Mouse (Mus musculus) telencephalon, adult 2 months (tissue): Measurements from ENCODE around the gene Tent4b.
"Not testable (repeated sequence)": the region's sequence is repeated elsewhere in the genome, so short reads cannot be mapped to it uniquely, and the experiment has no call there.

Experiments
- DNase-seq: peaks from one replicate; pipeline ENCODE4 v3.0.0-alpha.2; 2011; ENCODE audit warnings: low read depth, low spot score

Tent4b gene

GRCm38 (mm10) chr8:88198945-88199571 is at the start of gene Tent4b:
Gene Tent4b, plus strand, starts transcription at chr8:88199213.
- peak; percentile 77 for DNase-seq

- peak; percentile 44 for DNase-seq
Observed at GRCm38 (mm10) chr8:88150910-88151371, 48.1 kb upstream of the Tent4b start.

- DNase-seq = peak; percentile 47
Observed at GRCm38 (mm10) chr8:88160237-88160995, 38.6 kb upstream of the Tent4b start.

DNA sequence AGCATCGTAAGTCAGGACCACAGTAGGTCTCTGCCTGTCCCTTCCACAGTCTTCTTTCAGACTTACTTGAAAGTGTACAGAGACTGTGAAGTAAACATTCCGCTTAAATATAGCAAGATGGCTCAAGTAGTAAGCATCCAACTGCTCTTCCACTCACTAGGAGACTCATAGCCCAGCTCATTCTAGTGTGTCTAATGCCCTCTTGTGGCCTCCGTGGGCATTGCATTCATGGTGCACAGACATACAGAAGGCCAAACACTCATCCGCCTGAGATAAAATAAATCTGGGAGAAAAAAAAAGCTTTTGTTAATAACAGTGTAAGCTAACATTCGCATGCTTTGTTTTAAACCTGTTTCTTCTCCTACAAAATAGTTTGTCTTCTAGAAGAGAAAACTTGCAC is 37.6 kb upstream of the Tent4b start:
- no peak for DNase-seq

- DNase-seq = no peak
Observed at GRCm38 (mm10) chr8:88175264-88175663, 23.7 kb upstream of the Tent4b start.

- DNase-seq = no peak
Observed at GRCm38 (mm10) chr8:88177291-88177690, 21.7 kb upstream of the Tent4b start.

DNA sequence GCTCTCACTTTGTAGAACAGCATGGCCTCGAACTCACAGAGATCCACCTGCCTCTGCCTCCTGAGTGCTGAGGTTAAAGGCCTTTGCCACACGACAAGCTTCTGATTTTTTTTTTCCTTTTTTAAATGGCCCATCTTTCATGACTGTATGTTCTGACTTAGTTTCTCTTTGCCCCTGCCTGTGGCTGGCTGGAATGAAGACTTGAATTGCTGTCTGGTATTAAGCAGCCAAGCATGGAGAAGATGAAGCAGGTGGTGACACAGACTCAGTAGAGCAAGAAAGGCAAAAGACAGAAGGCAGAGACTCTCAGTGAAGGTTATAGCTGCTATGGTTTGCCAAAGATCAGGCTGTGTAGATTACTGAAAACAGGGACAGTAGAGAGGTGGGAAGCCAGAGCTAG is 15.9 kb upstream of the Tent4b start:
- DNase-seq = no peak

- DNase-seq = no peak
Observed at GRCm38 (mm10) chr8:88184914-88185313, 14.1 kb upstream of the Tent4b start.

DNA sequence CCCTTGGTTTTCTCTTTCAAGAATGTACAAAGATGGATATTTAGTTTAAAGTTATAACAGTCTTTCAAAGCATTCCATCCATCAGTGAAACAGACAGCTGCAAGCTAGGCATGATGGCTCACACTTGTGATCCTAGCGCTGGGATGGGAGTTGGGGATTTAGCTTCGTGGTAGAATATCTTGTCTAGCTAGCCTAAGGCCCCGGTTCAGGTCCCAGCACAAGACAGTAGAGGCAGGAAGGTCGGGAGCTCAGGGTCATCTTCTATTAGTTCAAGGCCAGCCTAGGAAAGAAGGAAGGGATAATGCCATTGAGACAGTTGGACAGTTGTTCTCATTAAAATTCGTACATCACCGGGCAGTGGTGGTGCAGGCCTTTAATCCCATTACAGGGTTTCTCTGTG is 13.3 kb upstream of the Tent4b start:
- DNase-seq = no peak

DNA sequence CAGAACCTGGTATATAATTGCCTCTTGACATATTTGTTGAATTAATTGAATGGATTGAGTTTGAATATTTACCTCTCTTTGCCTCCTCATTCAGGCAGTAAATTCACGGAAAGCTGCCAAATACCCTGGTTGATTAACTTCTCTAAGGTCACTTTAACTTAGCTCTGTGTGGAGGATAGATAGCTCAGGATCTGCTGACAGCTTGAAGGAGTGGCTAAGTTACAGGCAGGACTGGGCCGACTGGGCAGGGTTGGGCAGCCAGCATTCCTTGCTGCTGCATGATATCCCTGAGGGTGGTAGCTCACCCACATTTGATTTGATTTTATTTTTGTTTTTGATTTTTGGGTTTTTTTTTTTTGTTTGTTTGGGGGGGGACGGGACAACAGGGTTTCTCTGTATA is 1.7 kb upstream of the Tent4b start:
- DNase-seq = no peak

DNA sequence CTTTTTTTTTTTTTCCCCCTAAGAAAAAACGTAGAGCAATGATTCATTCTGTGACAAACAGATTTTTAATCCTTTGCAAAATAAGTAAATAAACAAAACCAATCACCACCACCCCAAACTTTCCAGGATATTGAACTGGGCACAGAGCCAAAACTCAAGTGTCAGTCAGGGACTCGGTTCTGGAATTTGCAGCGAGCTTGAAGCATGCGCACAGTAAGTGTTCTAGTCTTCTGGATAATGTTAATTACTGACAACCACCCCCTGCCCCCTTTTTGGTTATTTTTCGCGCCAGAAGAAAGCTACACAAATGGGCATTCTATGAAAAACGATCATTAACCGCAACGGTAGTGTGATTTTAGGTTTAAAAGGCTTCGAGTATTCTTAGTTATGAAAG is 465 bp upstream of the Tent4b start:
- no peak for DNase-seq

- DNase-seq = no peak
Observed at GRCm38 (mm10) chr8:88199700-88200601, 938 bp downstream of the Tent4b start.

DNA sequence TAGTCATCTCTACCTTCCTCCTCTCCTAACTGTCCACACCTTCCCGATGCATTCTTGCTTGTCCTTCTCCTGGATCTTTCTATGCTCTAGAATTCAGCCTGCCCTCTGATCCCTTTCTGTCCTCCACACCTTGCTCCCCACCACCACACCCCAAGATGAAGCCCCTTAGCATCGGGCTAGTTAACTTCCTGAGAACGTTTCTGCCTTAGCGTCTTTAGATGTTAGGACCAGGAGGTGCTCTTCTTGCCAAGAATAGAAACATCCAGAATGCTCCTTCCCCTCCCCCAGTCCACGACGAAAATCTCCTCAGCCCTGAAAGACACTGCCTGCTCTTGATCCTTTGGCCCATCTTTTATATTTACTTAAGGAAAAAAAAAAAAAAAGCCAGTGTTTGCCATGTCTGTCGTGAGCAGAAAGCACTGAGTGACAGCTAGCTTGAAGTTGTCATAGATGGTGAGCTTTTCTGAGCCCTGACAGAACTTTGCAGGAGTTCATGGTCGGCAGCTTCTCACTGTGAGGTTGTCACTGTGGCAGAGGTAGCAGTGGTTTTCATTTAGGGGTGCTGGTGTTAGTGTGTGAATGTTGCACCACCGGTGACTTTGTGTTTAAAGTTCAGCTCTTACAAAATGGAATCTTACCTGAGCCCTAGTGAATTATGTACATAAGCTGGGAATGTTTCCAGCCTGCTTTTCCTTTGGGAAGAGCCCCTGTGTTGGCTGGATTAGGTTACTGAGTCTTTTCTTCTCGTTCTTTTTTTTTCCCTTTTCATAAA is 1.9 kb downstream of the Tent4b start:
- DNase-seq = no peak

GRCm38 (mm10) chr8:88201641-88202040 is 2.6 kb downstream of the Tent4b start:
- DNase-seq = no peak

GRCm38 (mm10) chr8:88206016-88206415 is 7.0 kb downstream of the Tent4b start:
- DNase-seq = no peak

GRCm38 (mm10) chr8:88207121-88207821 is 8.3 kb downstream of the Tent4b start:
- no peak for DNase-seq

- DNase-seq = not testable (repeated sequence)
Observed at GRCm38 (mm10) chr8:88209930-88210827, 11.2 kb downstream of the Tent4b start.

GRCm38 (mm10) chr8:88221353-88221752 is 22.3 kb downstream of the Tent4b start:
- no peak for DNase-seq

- DNase-seq = peak; percentile 23
Observed at GRCm38 (mm10) chr8:88225358-88225757, 26.3 kb downstream of the Tent4b start.

DNA sequence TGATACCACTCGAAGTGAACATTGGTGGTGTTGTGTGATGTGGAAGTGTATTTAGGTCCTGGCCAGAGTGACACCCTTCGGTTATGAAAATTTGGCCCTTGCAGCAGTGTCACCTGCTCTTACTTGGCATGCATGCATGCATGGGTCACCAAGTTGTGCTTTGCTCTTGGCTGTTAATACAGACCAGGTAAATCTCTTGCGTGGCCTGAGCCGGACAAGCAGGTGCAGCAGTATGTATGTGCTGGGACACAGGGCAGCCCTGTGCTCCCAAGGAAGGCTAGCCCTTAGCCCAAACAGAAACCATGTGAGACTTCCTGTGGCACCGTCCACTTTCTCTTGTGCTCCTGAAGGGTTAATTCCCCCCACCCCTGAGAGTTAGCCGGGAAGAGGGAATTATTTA is 28.8 kb downstream of the Tent4b start:
- no peak for DNase-seq
